Mouse (Mus musculus): Measurements from ENCODE around the gene Gnl3. TPM values are rescaled to one million over a fixed set of nuclear protein-coding genes. Genes with fewer than 3 reads are reported as not detected.
A peak's percentile ranks its signal among the peaks of the same experiment; 100 is the strongest.

Gnl3 gene
- polyA plus RNA-seq, 1 experiment: 55.6 TPM

GRCm38 (mm10) chr14:31011588-31011987 is 7.4 kb downstream of the Gnl3 start:
- H3K4me3 ChIP-seq (ENCODE audit: insufficient read depth, low read length): no peak overlapping the region
- TF ChIP-seq CTCF (IDR thresholded peaks at IDR 0.05; ENCODE audit: extremely low read depth, insufficient read depth, low read length): no peak
- TF ChIP-seq POLR2A (IDR thresholded peaks at IDR 0.05; ENCODE audit: extremely low read depth, insufficient read depth, low read length): no peak

GRCm38 (mm10) chr14:31006779-31007178 is 12.2 kb downstream of the Gnl3 start:
- no peaks in the 10 kb centered on the region for H3K4me1 ChIP-seq (ENCODE audit: control insufficient read depth, insufficient read depth, low read length)
- no peak overlapping the region for H3K4me3 ChIP-seq (ENCODE audit: insufficient read depth, low read length)
- no peak overlapping the region for H3K27ac ChIP-seq (ENCODE audit: insufficient read depth, low read length)
- no peak for TF ChIP-seq CTCF (IDR thresholded peaks at IDR 0.05; ENCODE audit: extremely low read depth, insufficient read depth, low read length)
- TF ChIP-seq POLR2A (IDR thresholded peaks at IDR 0.05; ENCODE audit: extremely low read depth, insufficient read depth, low read length): no peak

More at GRCm38 (mm10) chr14:31011588-31011987, 7.4 kb downstream of the Gnl3 start:
- Histone ChIP-seq H3K4me1 (ENCODE audit: control insufficient read depth, insufficient read depth, low read length) (no peaks in the 10 kb centered on the region), H3K27ac (ENCODE audit: insufficient read depth, low read length) (no peak overlapping the region)

DNA sequence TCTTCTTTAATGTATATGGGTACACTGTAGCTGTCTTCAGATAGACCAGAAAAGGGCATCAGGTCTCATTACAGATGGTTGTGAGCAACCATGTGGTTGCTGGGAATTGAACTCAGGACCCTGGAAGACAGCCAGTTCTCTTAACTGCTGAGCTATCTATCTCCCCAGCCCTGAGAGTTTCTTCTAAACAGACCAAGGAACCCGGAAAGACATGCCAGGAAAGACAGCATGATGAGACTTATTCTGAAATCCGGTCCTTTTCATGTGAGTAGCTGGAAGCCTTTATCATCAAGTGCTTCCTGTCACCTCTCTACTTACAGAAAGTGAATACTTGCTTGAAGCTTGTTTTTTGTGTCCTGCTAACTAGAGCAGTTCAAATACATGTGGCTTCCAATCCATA is 14.4 kb downstream of the Gnl3 start:
- no peak for TF ChIP-seq POLR2A (IDR thresholded peaks at IDR 0.05; ENCODE audit: extremely low read depth, insufficient read depth, low read length)
- TF ChIP-seq CTCF (IDR thresholded peaks at IDR 0.05; ENCODE audit: extremely low read depth, insufficient read depth, low read length): no peak
- Histone ChIP-seq H3K27ac (ENCODE audit: insufficient read depth, low read length) (no peak overlapping the region), H3K4me1 (ENCODE audit: control insufficient read depth, insufficient read depth, low read length) (no peaks in the 10 kb centered on the region), H3K4me3 (ENCODE audit: insufficient read depth, low read length) (no peak overlapping the region)

- H3K27ac ChIP-seq (ENCODE audit: insufficient read depth, low read length): peak within 1 kb of the TSS; percentile 91
- TF ChIP-seq CTCF (IDR thresholded peaks at IDR 0.05; ENCODE audit: extremely low read depth, insufficient read depth, low read length) (no peak), POLR2A (IDR thresholded peaks at IDR 0.05; ENCODE audit: extremely low read depth, insufficient read depth, low read length) (peak; percentile 79)
These were observed 17.4 kb downstream of the Gnl3 start, which contains the start of the genes Glt8d1 and Spcs1 for GRCm38 (mm10) chr14:31001307-31002205. Glt8d1 (plus strand) TSS chr14:31001400. Spcs1 (minus strand) TSS chr14:31001672.

DNA sequence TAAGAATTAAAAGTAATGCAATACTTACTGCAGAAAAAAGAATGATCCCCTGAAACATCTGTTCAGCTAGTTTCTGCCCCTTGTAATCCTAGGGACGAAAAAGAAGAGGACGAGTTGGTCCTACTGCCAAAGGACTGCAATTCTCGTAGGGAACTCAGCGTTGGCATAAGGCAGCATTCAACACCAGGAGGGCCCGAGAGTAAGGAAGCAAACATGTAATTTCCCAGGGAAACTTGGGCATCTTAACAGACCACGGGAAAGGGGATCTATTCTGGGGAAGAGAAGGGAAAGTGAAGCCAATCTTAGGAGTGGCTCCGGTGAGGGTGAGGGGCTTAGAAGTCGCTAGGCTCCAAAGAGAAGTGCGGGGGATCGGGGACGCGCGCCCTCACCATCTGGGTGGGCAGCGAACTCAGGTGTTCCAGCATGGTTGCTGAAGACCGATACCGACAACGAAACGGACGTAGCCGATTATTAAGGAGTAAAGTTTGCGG is 18.1 kb downstream of the Gnl3 start:
- TF ChIP-seq POLR2A (IDR thresholded peaks at IDR 0.05; ENCODE audit: extremely low read depth, insufficient read depth, low read length) (no peak), CTCF (IDR thresholded peaks at IDR 0.05; ENCODE audit: extremely low read depth, insufficient read depth, low read length) (no peak)
- H3K4me1 ChIP-seq (ENCODE audit: control insufficient read depth, insufficient read depth, low read length): no peaks in the 10 kb centered on the region
- H3K27ac ChIP-seq (ENCODE audit: insufficient read depth, low read length): no peak overlapping the region; the same call in 1 of the 2 replicates
- peak overlapping the region; percentile 78 for H3K4me3 ChIP-seq (ENCODE audit: insufficient read depth, low read length)

More at GRCm38 (mm10) chr14:31001307-31002205, 17.4 kb downstream of the Gnl3 start, which contains the start of the genes Glt8d1 and Spcs1:
- H3K4me1 ChIP-seq (ENCODE audit: control insufficient read depth, insufficient read depth, low read length): no peaks in the 10 kb centered on the region
- H3K4me3 ChIP-seq (ENCODE audit: insufficient read depth, low read length): peak within 1 kb of the TSS; percentile 78

- Histone ChIP-seq H3K4me1 (ENCODE audit: control insufficient read depth, insufficient read depth, low read length) (no peaks in the 10 kb centered on the region), H3K27ac (ENCODE audit: insufficient read depth, low read length) (no peak overlapping the region), H3K4me3 (ENCODE audit: insufficient read depth, low read length) (peak overlapping the region; percentile 78; the same call in 1 of the 2 replicates)
- TF ChIP-seq POLR2A (IDR thresholded peaks at IDR 0.05; ENCODE audit: extremely low read depth, insufficient read depth, low read length): no peak
- no peak for TF ChIP-seq CTCF (IDR thresholded peaks at IDR 0.05; ENCODE audit: extremely low read depth, insufficient read depth, low read length)
These were observed 18.6 kb downstream of the Gnl3 start for GRCm38 (mm10) chr14:31000356-31000755.

DNA sequence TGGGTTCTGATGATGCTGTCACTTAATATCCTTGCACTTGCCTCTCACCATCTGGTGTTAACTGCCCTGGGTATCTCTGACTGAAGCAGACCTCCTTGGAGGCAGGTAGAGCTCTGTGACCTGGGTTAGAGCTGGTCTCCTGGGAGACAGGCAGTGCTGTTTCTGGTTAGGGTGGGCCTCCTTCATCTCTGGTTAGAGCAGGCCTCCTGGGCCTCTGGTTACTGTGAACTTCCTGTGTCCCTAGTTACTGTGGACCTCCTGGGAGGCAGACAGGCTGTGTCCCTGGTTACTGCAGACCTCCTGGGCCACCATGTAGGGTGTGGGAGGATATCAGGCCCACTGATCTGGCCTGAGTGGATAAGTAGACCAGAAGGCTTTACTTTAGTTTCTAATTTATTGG is 22.5 kb downstream of the Gnl3 start:
- H3K4me3 ChIP-seq (ENCODE audit: insufficient read depth, low read length): no peak overlapping the region
- no peaks in the 10 kb centered on the region for H3K4me1 ChIP-seq (ENCODE audit: control insufficient read depth, insufficient read depth, low read length)
- TF ChIP-seq POLR2A (IDR thresholded peaks at IDR 0.05; ENCODE audit: extremely low read depth, insufficient read depth, low read length) (no peak), CTCF (IDR thresholded peaks at IDR 0.05; ENCODE audit: extremely low read depth, insufficient read depth, low read length) (no peak)
- H3K27ac ChIP-seq (ENCODE audit: insufficient read depth, low read length): no peak overlapping the region

DNA sequence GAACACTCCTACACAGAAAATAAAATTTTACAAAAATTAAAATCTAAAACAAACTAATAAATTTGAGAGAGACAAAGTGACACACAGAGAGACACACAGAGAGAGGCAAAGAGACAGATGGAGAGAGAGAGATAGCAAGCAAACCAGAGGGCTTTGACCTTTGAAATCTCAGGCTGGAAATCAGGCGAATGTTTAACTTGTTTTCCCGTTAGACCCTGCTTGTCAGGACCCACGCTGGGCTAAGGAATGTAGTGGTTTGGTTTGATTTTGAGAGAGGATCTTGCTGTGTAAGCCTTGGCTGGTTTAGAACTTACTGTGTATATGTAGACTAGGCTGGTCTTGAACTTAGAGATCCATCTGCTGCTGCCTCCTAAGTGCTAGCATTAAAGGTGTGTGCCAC is 42.7 kb downstream of the Gnl3 start:
- H3K4me1 ChIP-seq (ENCODE audit: control insufficient read depth, insufficient read depth, low read length): peaks cover 3% of the 10 kb centered on the region; the same call in 1 of the 2 replicates
- H3K4me3 ChIP-seq (ENCODE audit: insufficient read depth, low read length): no peak overlapping the region
- TF ChIP-seq CTCF (IDR thresholded peaks at IDR 0.05; ENCODE audit: extremely low read depth, insufficient read depth, low read length) (no peak), POLR2A (IDR thresholded peaks at IDR 0.05; ENCODE audit: extremely low read depth, insufficient read depth, low read length) (no peak)
- H3K27ac ChIP-seq (ENCODE audit: insufficient read depth, low read length): no peak overlapping the region

DNA sequence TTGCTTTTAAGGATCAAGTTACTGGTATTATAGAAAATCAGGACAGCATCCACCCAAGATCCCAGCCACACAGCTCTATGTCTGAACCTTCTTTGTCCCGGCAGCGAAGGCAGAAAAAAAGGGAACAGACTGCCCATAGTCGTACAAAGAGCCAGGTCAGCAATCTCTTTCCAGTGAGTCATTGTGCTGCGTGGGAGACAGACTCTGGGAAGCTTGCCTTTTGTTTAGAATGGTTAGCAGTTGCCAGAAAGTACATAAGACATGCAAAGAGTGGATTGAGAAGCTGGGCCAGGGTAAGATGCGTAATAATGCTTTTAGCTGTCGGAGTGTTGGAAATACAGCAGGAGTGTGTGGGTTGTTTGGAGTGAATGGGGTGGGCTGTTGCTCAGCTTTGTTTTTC is 44.7 kb downstream of the Gnl3 start:
- Histone ChIP-seq H3K4me3 (ENCODE audit: insufficient read depth, low read length) (no peak overlapping the region), H3K27ac (ENCODE audit: insufficient read depth, low read length) (no peak overlapping the region), H3K4me1 (ENCODE audit: control insufficient read depth, insufficient read depth, low read length) (peaks cover 3% of the 10 kb centered on the region; the same call in 1 of the 2 replicates)
- TF ChIP-seq CTCF (IDR thresholded peaks at IDR 0.05; ENCODE audit: extremely low read depth, insufficient read depth, low read length) (no peak), POLR2A (IDR thresholded peaks at IDR 0.05; ENCODE audit: extremely low read depth, insufficient read depth, low read length) (no peak)

Other genes with a start within 250 kb of the Gnl3 start
- gene Tmem110, start 193.6 kb downstream of the Gnl3 start, polyA plus RNA-seq (2012; rRNA removed): 36.5 and 38.4 TPM in 2 replicates
- 2.5 and 3.0 TPM in 2 replicates for gene Mustn1, start 140.0 kb downstream of the Gnl3 start, polyA plus RNA-seq (2012; rRNA removed)
- 0.04 and 0.09 TPM in 2 replicates for gene Itih4, start 132.7 kb downstream of the Gnl3 start, polyA plus RNA-seq (2012; rRNA removed)
- gene Itih3, start 95.4 kb downstream of the Gnl3 start, polyA plus RNA-seq (2012; rRNA removed): 33.1 and 33.5 TPM in 2 replicates
- not detected in 2 replicates for gene Itih1, start 75.9 kb downstream of the Gnl3 start, polyA plus RNA-seq (2012; rRNA removed)
- 13.3 and 14.2 TPM in 2 replicates for gene Nek4, start 67.8 kb downstream of the Gnl3 start, polyA plus RNA-seq (2012; rRNA removed)
- 93.9 and 94.9 TPM in 2 replicates for gene Glt8d1, start 17.8 kb downstream of the Gnl3 start, polyA plus RNA-seq (2012; rRNA removed)
- gene Spcs1, start 17.5 kb downstream of the Gnl3 start, polyA plus RNA-seq (2012; rRNA removed): 251 and 272 TPM in 2 replicates
- gene Pbrm1, start within 50 bp of the Gnl3 start, polyA plus RNA-seq (2012; rRNA removed): 15.5 and 17.0 TPM in 2 replicates
- 26.7 and 28.4 TPM in 2 replicates for gene Smim4, start 109.8 kb upstream of the Gnl3 start, polyA plus RNA-seq (2012; rRNA removed)
- 12.8 and 13.0 TPM in 2 replicates for gene Nt5dc2, start 111.9 kb upstream of the Gnl3 start, polyA plus RNA-seq (2012; rRNA removed)
- 17.0 and 17.6 TPM in 2 replicates for gene Stab1, start 149.5 kb upstream of the Gnl3 start, polyA plus RNA-seq (2012; rRNA removed)
- gene Tnnc1, start 189.2 kb upstream of the Gnl3 start, polyA plus RNA-seq (2012; rRNA removed): 43.3 and 50.1 TPM in 2 replicates
- 293 TPM in 2 replicates for gene Nisch, start 197.8 kb upstream of the Gnl3 start, polyA plus RNA-seq (2012; rRNA removed)
- 3.1 and 3.2 TPM in 2 replicates for gene Sema3g, start 198.7 kb upstream of the Gnl3 start, polyA plus RNA-seq (2012; rRNA removed)
- gene Phf7, start 232.2 kb upstream of the Gnl3 start, polyA plus RNA-seq (2012; rRNA removed): 5.3 and 7.6 TPM in 2 replicates
- 140 and 143 TPM in 2 replicates for gene Bap1, start 232.3 kb upstream of the Gnl3 start, polyA plus RNA-seq (2012; rRNA removed)